Mouse (Mus musculus): ENCODE measurements at regions not wholly inside any gene's neighbourhood (a gene's known extent, or its start where the extent isn't known, plus 50 kb on each side); places are given as distances from the start of the nearest gene placed in this dataset.
"Not testable (repeated sequence)": the region's sequence is repeated elsewhere in the genome, so short reads cannot be mapped to it uniquely, and the experiment has no call there.

DNA sequence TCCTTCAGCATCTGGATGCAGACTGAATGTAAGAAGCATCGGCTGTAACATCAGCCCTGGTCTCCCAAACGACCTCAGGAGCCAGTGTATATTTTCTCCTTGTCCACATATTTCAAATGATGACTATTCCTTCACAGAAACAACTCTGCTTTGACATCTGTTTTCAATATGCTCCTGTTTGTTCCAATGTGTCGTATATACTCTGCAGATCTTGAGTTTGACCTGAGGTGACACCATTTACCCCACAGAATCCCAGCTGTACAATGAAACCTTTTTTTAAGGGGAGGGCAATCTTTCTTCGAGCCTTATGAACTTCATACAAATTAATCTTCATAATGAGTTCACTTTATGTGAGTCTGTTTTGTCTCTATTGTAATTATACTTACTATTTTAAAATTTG, 341.7 kb upstream of the Nrsn1 start:
- WGBS, result 45% methylated on average over 4 of the region's 4 CpGs
- H3K4me3 ChIP-seq (replicated peaks; ENCODE audit: extremely low read depth, low read depth, low read length), result no peak overlapping the region
- H3K4me1 ChIP-seq (ENCODE audit: control insufficient read depth, insufficient read depth, low read length), result no peaks in the 10 kb centered on the region
- DNase-seq, result no peak
- no peak for TF ChIP-seq POLR2A (IDR thresholded peaks at IDR 0.05; ENCODE audit: borderline replicate concordance, extremely low read depth, low read depth, low read length)

DNA sequence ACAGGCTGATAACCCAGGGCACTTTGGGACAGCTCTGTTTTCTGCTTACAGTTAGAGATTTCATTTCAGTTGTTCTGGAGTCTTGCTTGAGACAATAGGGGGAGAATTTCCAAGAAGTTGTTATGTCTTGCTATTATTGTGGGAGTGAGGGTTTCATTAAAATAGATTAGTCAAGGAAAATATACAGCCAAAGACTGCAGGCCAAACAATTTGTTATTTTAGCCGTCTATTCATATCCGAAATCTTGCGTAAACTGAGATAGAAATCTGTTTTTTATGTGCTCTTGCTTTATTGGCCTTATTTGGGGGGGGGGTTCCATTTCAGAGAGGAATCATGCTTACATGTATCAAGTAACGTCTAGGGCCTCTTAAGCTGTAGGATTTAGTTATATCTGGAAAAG, 339.3 kb upstream of the Nrsn1 start:
- TF ChIP-seq CTCF (IDR thresholded peaks at IDR 0.05; ENCODE audit: insufficient read depth, low read length), result no peak
- Histone ChIP-seq H3K4me1 (ENCODE audit: control insufficient read depth, insufficient read depth, low read length) (no peaks in the 10 kb centered on the region), H3K4me3 (replicated peaks; ENCODE audit: extremely low read depth, low read depth, low read length) (no peak overlapping the region)
- WGBS, result 70% methylated on average over 4 of the region's 4 CpGs
- no peak for DNase-seq

DNA sequence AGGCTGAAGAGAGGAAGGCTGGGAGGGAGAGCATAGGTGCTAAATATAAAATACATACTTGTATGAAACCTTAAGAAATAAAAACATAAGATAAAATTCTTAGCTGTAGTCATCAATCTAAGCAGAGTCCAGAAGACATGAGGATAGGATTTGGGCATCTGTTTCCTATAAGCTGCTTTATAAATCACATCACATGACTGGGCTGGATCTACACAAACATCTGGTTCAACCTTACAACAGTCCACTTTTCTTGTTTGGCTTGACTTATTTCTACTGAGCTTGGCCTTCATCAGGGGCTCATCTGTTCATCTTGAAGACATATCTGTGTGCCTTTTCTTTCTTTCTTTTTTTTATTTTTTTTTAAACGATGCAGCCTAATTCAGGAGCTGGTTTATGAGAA, 338.9 kb upstream of the Nrsn1 start:
- no peak for DNase-seq
- Histone ChIP-seq H3K4me1 (ENCODE audit: control insufficient read depth, insufficient read depth, low read length) (no peaks in the 10 kb centered on the region), H3K4me3 (replicated peaks; ENCODE audit: extremely low read depth, low read depth, low read length) (no peak overlapping the region)
- TF ChIP-seq POLR2A (IDR thresholded peaks at IDR 0.05; ENCODE audit: borderline replicate concordance, extremely low read depth, low read depth, low read length), result no peak
- no peak for TF ChIP-seq CTCF (IDR thresholded peaks at IDR 0.05; ENCODE audit: insufficient read depth, low read length)
- WGBS, result 68% methylated on average over 1 of the region's 1 CpGs

DNA sequence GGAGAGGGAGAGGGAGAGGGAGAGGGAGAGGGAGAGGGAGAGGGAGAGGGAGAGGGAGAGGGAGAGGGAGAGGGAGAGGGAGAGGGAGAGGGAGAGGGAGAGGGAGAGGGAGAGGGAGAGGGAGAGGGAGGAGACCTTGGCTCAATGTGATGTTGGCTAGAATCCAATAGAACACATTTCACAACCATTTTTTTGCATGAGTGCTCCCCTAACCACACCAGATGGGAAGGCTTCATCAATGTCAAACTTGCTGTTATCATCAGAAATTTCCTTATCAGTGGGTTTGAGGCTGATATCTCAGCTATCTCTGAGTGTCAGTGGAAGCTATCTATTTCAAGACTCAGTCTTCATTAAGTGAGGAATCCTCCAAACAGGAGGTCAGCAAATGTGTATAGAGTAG, 331.0 kb upstream of the Nrsn1 start:
- DNase-seq; H3K4me3 ChIP-seq (replicated peaks; ENCODE audit: extremely low read depth, low read depth, low read length); H3K4me1 ChIP-seq (ENCODE audit: control insufficient read depth, insufficient read depth, low read length): not testable (repeated sequence)

DNA sequence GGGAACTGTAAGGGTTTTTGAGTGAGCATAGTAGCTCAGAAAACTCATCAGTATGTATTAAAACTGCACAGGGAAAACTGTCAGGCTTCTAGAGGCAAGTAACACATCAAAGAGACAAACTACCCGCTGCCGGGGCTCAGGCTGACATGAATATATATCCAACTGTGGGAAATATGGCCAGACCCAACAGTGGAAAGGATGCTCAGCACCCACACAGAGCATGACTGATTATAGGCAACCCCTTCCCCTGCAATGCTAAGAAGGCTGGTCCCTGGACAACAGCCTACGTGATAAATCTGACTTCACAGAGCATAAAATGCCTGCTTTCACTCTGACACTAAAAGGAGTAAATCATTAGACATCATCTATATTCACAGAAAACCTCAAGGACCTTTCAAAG, 324.3 kb upstream of the Nrsn1 start:
- WGBS, result 78% methylated on average over 3 of the region's 3 CpGs
- TF ChIP-seq POLR2A (IDR thresholded peaks at IDR 0.05; ENCODE audit: borderline replicate concordance, extremely low read depth, low read depth, low read length) (no peak), CTCF (IDR thresholded peaks at IDR 0.05; ENCODE audit: insufficient read depth, low read length) (no peak)
- Histone ChIP-seq H3K4me3 (replicated peaks; ENCODE audit: extremely low read depth, low read depth, low read length) (no peak overlapping the region), H3K4me1 (ENCODE audit: control insufficient read depth, insufficient read depth, low read length) (no peaks in the 10 kb centered on the region)
- DNase-seq, result no peak

DNA sequence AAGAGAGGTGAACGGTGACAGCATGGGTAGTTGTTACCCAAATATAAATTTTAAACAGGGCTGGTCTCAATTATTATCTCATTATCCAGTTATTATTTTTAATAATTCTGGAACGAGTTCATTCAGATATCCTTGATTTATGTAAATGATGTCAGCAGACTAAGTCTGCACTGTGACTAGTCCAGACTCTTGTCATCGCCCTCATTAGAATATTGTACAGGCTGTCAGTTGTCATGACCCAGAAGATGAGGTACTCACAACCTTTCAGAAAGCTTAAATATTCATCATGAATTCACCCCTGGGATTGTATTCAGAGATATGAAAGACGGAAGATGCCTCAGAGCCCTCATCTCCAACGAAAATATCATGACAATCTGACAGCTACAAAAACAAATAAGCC, 300.3 kb upstream of the Nrsn1 start:
- no peaks in the 10 kb centered on the region for H3K4me1 ChIP-seq (ENCODE audit: control insufficient read depth, insufficient read depth, low read length)
- H3K4me3 ChIP-seq (replicated peaks; ENCODE audit: extremely low read depth, low read depth, low read length), result no peak overlapping the region
- TF ChIP-seq POLR2A (IDR thresholded peaks at IDR 0.05; ENCODE audit: borderline replicate concordance, extremely low read depth, low read depth, low read length), result no peak
- no peak for TF ChIP-seq CTCF (IDR thresholded peaks at IDR 0.05; ENCODE audit: insufficient read depth, low read length)
- 65% methylated on average over 5 of the region's 5 CpGs for WGBS
- DNase-seq, result no peak

- peak; percentile 20 for DNase-seq
- no peak overlapping the region for H3K4me3 ChIP-seq (replicated peaks; ENCODE audit: extremely low read depth, low read depth, low read length)
- WGBS, result 5% methylated on average over 2 of the region's 2 CpGs
- H3K4me1 ChIP-seq (ENCODE audit: control insufficient read depth, insufficient read depth, low read length), result no peaks in the 10 kb centered on the region
- TF ChIP-seq POLR2A (IDR thresholded peaks at IDR 0.05; ENCODE audit: borderline replicate concordance, extremely low read depth, low read depth, low read length) (no peak), CTCF (IDR thresholded peaks at IDR 0.05; ENCODE audit: insufficient read depth, low read length) (peak; percentile 25)
Observed at GRCm38 (mm10) chr13:25562746-25563145, 292.4 kb upstream of the Nrsn1 start.

GRCm38 (mm10) chr13:25560339-25560738, 290.0 kb upstream of the Nrsn1 start:
- DNase-seq, result no peak

GRCm38 (mm10) chr13:25554962-25555361, 284.7 kb upstream of the Nrsn1 start:
- DNase-seq, result no peak
- Histone ChIP-seq H3K4me1 (ENCODE audit: control insufficient read depth, insufficient read depth, low read length) (no peaks in the 10 kb centered on the region), H3K4me3 (replicated peaks; ENCODE audit: extremely low read depth, low read depth, low read length) (no peak overlapping the region)
- no peak for TF ChIP-seq CTCF (IDR thresholded peaks at IDR 0.05; ENCODE audit: insufficient read depth, low read length)
- TF ChIP-seq POLR2A (IDR thresholded peaks at IDR 0.05; ENCODE audit: borderline replicate concordance, extremely low read depth, low read depth, low read length), result no peak
- 69% methylated on average over 6 of the region's 6 CpGs for WGBS

More at GRCm38 (mm10) chr13:25560339-25560738, 290.0 kb upstream of the Nrsn1 start:
- Histone ChIP-seq H3K4me3 (replicated peaks; ENCODE audit: extremely low read depth, low read depth, low read length) (no peak overlapping the region), H3K4me1 (ENCODE audit: control insufficient read depth, insufficient read depth, low read length) (no peaks in the 10 kb centered on the region)
- no peak for TF ChIP-seq POLR2A (IDR thresholded peaks at IDR 0.05; ENCODE audit: borderline replicate concordance, extremely low read depth, low read depth, low read length)
- TF ChIP-seq CTCF (IDR thresholded peaks at IDR 0.05; ENCODE audit: insufficient read depth, low read length), result no peak
- WGBS, result 53% methylated on average over 2 of the region's 2 CpGs

DNA sequence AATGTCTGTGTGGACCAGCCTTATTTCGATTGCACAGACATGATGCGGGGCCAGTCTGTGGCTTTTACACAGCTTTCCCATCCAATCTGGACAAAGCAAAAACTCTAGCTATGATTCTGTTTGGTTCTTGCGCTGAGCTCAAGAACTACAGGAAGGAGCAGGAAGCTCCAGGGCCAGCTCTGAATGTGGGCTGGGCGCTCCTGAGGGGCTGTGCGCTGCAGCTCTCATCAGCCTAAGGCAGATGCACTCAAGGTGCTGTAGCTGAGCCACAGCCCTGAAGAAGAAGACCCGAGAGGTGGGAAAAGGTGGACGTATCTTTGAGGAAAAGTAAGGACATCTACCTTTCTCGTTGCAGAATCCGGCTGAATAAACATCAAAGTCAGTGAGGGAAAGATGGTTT, 278.2 kb upstream of the Nrsn1 start:
- H3K4me3 ChIP-seq (replicated peaks; ENCODE audit: extremely low read depth, low read depth, low read length), result no peak overlapping the region
- no peak for DNase-seq
- 89% methylated on average over 9 of the region's 9 CpGs for WGBS

More for the DNA sequence above, 278.2 kb upstream of the Nrsn1 start:
- no peaks in the 10 kb centered on the region for H3K4me1 ChIP-seq (ENCODE audit: control insufficient read depth, insufficient read depth, low read length)
- TF ChIP-seq POLR2A (IDR thresholded peaks at IDR 0.05; ENCODE audit: borderline replicate concordance, extremely low read depth, low read depth, low read length) (no peak), CTCF (IDR thresholded peaks at IDR 0.05; ENCODE audit: insufficient read depth, low read length) (no peak)

Data from lung, adult 2 months (tissue).